Mouse (Mus musculus) B cell, adult 2 months (primary cell): Measurements from ENCODE around the gene Inhbc.
"Not testable (repeated sequence)": the region's sequence is repeated elsewhere in the genome, so short reads cannot be mapped to it uniquely, and the experiment has no call there.

ENCODE experiments used
- DNase-seq, 2 experiments: peaks; one replicate each; pipeline ENCODE4 v3.0.0; 2022

The Inhbc gene

DNA sequence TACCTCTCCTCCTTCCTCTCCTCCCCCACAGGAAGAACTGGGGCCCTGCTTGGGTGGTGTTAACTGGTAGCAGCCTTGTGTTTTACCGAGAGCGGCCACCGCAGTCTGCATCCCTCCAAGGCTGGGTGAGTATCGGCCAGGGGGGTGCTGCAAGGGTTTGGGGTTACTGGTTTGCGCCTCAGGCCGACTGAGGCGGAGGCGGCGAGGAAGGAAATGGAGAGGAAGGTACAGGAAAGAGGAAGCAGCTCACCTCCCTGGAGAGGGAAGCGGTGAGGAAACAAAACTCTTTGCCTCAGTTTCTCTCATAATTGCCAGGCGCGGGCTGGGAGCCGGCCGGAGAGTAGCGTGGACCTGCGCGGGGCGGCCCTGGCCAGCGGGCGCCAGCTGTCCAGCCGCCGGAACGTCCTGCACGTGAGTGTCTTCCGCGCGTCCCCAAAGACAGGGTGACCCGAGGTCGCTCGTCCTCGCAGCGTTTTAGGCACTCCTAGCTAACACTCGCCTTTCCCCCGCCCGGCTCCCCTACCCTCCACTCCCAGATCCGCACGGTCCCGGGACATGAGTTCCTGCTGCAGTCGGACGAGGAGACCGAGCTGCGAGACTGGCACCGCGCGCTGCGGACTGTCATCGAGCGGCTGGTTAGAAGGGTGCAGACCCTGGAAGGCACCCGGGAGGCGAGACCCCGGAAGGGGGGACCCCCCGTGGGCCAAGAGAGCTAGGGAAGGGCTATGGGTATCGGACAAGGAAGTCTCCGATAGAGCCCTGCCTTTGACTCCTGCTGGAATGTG is 44.0 kb downstream of the Inhbc start:
- DNase-seq, result peak; percentile 25 to 30

GRCm38 (mm10) chr10:127325454-127326016 is 44.7 kb downstream of the Inhbc start:
- DNase-seq, result peak in 1 of 2 experiments; percentile 28

DNA sequence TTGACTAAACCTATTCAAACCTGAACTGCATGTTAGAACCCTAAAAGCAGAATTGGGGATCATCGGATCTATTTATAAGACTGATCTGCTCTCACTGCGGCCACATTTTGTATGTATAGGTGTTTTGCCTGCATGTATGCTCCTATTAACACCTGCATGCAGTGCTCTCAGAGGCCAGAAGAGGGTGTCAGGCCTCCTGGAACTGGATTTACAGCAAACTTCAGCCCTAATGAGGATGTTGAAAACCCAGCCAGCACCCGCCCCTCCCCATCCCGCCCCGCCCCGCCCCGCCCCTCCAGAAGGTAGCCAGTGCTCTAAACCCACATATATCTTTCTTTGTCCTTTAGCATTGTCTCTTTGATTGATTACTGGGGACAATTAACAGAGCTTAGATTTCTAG is 45.7 kb downstream of the Inhbc start:
- peak; percentile 84 to 89 for DNase-seq

DNA sequence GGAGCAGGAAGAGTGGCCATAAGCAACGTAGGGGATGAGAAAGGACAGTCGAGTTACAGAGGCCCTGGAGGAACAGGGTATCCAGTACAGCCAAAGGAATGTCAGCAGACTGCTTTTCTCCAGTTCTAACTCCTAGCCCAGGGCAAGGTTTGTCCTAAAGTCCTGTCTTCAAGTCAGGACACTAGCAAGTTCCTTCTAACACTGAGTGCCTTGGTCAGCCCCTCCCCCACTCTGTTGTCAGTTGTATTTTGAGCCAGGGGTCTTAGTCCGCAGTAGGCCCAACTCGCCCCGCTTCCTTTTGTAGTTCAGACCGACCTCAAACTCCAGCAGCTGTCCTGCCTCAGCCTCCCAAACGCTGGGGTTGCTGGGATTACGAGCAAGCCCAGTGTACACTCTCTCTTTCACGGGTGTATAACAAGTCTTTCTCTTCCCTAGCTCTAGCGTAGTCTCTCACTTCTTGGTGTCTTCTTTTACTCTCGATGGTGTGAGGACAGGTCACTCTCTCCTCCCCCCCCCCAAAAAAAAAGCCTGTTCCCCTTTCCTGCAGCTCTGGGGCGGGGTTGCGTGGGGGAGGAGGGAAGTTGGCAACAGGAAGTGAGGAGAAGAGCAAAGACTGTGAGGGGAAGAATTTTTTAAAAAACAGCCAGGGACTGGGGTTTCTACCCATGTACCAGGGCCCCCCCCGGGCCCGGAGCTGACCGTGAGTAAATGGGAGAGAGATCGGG is 46.9 kb downstream of the Inhbc start:
- DNase-seq, result peak; percentile 69 to 71

GRCm38 (mm10) chr10:127322669-127323068 is 47.6 kb downstream of the Inhbc start:
- no peak for DNase-seq

- DNase-seq, result peak in 1 of 2 experiments; percentile 20
Observed at GRCm38 (mm10) chr10:127322178-127322577, 48.1 kb downstream of the Inhbc start.

DNA sequence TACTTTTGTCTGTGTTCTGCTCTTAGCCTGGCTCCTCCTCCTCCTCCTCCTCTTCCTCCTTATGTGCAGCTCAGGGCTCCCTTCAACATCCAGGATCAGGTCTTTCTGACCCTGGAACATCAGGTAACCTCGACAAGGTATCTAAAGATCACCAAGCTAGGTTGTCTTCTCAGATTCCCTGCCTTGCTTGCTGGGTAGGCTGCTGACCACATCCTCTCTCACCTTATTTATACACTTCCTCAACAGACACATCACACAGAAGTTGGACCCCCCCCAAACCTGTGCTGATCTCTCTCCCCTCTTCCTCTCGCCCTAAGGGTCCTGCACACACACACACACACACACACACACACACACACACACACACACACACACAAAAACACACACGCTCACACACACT is 48.6 kb downstream of the Inhbc start, which contains the start of gene Arhgap9:
Gene Arhgap9, plus strand, starts transcription at position 344 of the 400 bp plus-strand sequence.
- DNase-seq, result peak; percentile 34 to 43

DNA sequence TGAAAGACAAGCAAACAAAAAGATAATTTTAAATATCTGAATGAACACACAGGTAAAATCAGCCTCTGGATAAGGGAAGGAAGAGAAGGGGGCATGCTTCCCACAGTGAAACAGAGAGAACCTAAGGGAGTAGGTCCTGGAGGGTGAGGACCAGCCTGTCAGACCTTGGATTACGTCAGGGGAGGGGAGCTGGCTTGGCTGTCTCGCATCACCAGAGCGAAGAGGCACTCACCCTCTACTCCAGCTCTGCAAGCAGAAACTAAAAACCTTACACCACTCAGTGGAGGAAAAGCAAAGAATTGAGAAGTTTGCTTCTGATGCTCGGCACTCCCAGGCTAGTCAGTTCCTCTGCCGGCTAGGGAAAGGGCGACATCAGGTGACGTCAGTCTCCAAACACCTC is 50.3 kb downstream of the Inhbc start:
- no peak for DNase-seq

- DNase-seq, result no peak
Observed at GRCm38 (mm10) chr10:127318009-127318408, 52.2 kb downstream of the Inhbc start.

DNA sequence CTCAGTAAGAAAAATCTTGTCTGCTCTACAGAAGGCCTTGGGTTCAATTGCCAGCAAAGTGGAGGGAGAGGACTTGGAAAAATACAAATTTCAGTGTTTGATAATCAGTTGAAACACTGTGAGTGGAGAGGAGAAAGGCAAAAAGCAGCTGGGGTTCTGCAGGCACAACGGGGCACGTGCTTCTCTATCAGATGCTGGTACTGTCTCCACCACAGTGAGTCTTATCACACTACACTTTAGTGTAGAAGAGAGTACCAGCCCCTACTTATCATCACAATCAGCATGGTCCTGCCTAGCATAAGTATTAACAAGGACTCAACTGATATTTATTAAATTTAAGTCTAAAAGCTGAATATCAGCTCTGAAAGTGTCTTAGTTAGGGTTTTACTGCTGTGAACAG is 53.0 kb downstream of the Inhbc start:
- DNase-seq, result no peak

GRCm38 (mm10) chr10:127314950-127315349 is 55.3 kb downstream of the Inhbc start:
- not testable (repeated sequence) for DNase-seq

- not testable (repeated sequence) for DNase-seq
Observed at GRCm38 (mm10) chr10:127313516-127313915, 56.7 kb downstream of the Inhbc start.

- DNase-seq, result no peak
Observed at GRCm38 (mm10) chr10:127312858-127313257, 57.4 kb downstream of the Inhbc start.

DNA sequence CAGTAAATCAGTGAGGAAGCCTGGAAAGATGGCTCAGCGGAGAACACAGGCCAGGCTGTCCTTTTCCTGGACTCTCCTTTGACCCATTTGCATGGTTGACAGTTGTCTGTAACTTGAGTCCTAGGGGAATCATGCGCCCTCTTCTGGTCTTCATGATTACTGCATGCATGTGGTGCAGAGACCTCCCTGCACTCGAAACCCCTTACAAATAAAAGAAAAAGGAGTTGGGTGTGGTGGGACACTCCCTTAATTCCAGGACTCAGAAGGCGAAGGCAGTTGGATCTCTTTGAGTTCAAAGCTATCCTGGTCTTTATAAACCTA is 57.9 kb downstream of the Inhbc start:
- peak; percentile 89 to 91 for DNase-seq

- DNase-seq, result peak; percentile 91 to 92
Observed at GRCm38 (mm10) chr10:127311476-127312355, 58.5 kb downstream of the Inhbc start, which contains the start of gene Mars. Mars (minus strand) TSS chr10:127311786.

GRCm38 (mm10) chr10:127310523-127311475 is 59.4 kb downstream of the Inhbc start:
- peak in 1 of 2 experiments; percentile 47 for DNase-seq

DNA sequence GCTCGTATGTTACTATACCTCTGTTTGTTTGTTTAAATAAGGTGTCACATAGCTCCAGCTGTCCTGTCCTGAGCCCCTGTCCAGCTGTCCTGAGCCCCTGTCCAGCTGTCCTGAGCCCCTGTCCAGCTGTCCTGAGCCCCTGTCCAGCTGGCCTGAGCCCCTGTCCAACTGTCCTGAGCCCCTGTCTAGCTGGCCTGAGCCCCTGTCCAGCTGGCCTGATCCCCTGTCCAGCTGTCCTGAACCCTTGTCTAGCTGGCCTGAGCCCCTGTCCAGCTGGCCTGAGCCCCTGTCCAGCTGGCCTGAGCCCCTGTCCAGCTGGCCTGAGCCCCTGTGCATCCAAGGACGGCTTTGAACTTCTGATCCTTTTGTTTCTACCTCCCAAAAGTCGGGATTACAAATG is 61.1 kb downstream of the Inhbc start:
- DNase-seq, result not testable (repeated sequence)
